Mouse (Mus musculus): Measurements from ENCODE around the gene Ppp2r1b.
"Not testable (repeated sequence)": the region's sequence is repeated elsewhere in the genome, so short reads cannot be mapped to it uniquely, and the experiment has no call there.

The Ppp2r1b gene

GRCm38 (mm10) chr9:50845081-50845480, at the start of gene Ppp2r1b:
TSS of gene Ppp2r1b (plus strand) at chr9:50845301.
- DNase-seq (ENCODE audit: extremely low spot score, low read depth, low spot score): no peak

- no peak for DNase-seq (ENCODE audit: extremely low spot score, low read depth, low spot score)
Observed at GRCm38 (mm10) chr9:50796776-50797175, 48.3 kb upstream of the Ppp2r1b start.

- no peak for DNase-seq (ENCODE audit: extremely low spot score, low read depth, low spot score)
Observed at GRCm38 (mm10) chr9:50797641-50798040, 47.5 kb upstream of the Ppp2r1b start.

DNA sequence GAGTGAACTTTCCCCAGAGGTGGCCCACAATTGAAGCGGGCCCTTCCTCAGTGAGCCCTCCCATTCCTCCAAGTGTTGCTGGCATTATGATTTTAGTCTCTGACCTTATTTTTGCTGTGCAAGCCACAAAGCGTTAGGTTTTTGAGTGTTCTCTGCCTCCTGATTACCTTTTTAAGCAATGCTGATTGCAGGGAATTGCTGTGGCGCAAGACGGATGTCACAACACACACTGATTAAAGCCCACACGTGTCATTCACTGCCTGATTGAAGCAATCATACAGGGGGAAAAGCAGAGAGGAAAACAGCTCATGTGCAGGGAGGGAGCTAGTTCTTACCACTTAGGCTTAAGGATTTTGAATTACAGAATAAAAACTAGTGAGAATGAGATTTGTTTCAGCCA, 46.7 kb upstream of the Ppp2r1b start:
- no peak for DNase-seq (ENCODE audit: extremely low spot score, low read depth, low spot score)

GRCm38 (mm10) chr9:50800985-50801384, 44.1 kb upstream of the Ppp2r1b start:
- DNase-seq (ENCODE audit: extremely low spot score, low read depth, low spot score): no peak

DNA sequence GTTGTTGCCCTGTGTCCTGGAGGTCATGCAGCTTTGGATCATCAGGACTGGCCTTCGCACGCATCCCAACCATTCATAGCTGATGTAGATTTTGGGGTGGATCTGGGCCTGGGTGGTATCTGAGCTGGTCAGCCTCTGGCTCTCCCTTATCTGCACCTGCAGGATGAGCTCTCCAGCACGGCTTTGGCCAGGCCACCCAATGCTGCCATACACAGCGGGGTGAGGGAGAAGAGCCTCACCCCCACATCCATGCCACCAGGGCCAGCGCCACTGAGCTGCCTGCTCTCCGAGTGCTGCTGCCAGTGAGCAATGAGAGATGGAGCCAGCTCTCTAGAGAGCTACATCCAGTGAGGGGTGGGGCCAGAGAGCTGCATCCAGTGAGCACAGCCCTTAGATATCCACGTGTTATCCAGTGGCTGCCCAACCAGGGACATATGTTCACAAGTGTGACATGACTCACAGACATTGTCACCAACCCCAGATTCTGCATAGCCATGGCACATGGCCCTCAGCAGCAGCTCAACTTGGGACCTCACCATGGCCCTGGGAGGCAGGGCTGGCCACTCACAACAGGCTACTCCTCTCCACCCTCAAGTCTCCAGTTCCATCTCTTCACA, 41.9 kb upstream of the Ppp2r1b start:
- DNase-seq (ENCODE audit: extremely low spot score, low read depth, low spot score): no peak

DNA sequence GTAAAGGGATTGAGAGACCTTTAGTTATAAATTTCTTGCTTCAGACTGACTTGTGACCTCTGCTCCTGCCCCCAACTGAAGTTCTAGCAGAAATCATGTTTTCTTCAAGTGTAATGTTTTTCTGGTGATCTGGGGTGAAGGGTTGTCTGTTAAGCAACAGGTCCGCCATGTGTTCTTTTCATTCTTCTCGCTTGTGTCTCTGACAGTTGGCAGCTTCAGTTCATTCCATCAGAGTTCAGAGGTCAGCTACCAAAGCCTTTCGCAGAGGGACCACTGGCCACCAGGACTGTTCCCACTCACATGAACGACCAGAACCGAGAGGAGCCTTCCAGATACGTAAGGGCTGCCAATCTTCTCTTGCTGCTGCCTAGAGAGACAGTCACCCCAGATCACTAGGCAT, 36.6 kb upstream of the Ppp2r1b start:
- no peak for DNase-seq (ENCODE audit: extremely low spot score, low read depth, low spot score)

DNA sequence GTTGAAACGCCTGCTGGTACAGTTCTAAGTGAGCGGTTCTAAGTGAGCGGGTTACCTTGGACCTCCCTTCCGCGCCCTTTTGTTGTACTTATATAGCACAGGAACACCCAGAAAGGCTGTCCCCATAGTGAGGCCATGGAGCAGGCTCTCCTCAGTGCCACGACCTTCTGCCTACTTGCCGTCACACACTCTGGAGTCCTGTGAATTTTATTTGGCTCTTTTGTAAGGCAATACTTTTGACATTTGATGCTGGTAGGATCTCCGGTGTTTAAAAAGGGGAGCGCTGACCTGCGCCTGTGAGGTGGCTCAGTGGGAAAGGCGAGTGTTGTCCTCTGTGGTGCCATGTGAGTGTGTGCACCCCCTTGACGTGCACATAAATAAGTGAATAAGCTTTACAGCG, 36.0 kb upstream of the Ppp2r1b start:
- no peak for DNase-seq (ENCODE audit: extremely low spot score, low read depth, low spot score)

DNA sequence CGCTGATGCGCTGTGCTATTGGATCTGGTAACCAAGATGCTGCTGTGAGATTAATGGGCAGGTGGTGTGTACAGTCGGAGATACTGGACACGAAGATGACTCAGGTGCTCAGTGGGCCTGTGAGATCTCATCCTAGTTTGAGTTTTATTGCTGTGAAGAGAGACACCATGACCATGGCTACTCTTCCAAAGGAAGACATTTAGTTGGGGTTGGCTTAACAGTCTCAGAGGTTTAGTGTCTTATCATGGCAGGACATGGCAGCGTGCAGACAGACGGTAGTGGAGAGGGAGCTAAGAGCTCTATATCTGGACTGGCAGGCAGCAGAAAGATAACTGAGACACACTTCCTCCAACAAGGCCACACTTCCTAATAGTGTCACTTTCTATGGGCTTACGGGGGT, 33.9 kb upstream of the Ppp2r1b start:
- DNase-seq (ENCODE audit: extremely low spot score, low read depth, low spot score): no peak

GRCm38 (mm10) chr9:50811746-50812145, 33.4 kb upstream of the Ppp2r1b start:
- no peak for DNase-seq (ENCODE audit: extremely low spot score, low read depth, low spot score)

GRCm38 (mm10) chr9:50813796-50814195, 31.3 kb upstream of the Ppp2r1b start:
- no peak for DNase-seq (ENCODE audit: extremely low spot score, low read depth, low spot score)

DNA sequence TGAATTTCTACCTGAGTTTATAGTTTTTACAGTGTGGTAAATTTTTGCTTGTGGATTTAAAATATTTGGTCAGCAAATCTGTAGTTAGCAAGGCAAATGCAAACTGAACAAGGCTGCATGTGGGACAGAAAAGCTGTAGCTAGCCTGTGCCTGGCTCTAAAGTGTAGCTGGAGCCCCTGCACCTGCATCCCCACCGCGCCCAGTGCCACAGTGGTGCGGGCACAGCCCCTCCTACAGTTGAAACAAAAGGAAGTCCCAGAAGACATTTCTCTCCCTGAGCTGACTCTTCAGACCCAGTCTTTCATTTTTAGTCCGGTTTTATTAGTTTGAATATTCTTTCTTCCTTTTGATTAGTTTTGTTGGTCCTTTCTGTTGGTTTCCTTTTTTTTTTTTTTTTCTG, 29.4 kb upstream of the Ppp2r1b start:
- DNase-seq (ENCODE audit: extremely low spot score, low read depth, low spot score): no peak

- no peak for DNase-seq (ENCODE audit: extremely low spot score, low read depth, low spot score)
Observed at GRCm38 (mm10) chr9:50816512-50816911, 28.6 kb upstream of the Ppp2r1b start.

- DNase-seq (ENCODE audit: extremely low spot score, low read depth, low spot score): no peak
Observed at GRCm38 (mm10) chr9:50818050-50818449, 27.1 kb upstream of the Ppp2r1b start.

DNA sequence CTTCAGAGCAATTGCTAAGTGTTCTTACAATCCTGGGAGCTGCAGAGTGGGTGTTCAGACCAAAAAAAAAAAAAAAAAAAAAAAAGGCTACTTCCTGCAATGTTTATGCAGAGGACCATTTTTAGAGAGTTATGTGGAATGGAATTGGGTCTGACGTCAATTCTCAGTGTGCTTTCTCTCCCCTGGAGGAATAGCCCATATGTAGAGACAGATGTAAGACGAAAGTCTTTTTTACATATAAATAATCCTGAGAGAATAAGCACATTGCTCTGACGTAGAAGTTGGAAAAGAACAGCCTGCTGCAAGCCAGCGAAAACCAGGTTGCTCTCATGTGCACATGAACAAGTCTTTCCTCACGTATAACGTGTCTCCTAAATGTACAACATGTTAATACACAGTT, 25.4 kb upstream of the Ppp2r1b start:
- no peak for DNase-seq (ENCODE audit: extremely low spot score, low read depth, low spot score)

DNA sequence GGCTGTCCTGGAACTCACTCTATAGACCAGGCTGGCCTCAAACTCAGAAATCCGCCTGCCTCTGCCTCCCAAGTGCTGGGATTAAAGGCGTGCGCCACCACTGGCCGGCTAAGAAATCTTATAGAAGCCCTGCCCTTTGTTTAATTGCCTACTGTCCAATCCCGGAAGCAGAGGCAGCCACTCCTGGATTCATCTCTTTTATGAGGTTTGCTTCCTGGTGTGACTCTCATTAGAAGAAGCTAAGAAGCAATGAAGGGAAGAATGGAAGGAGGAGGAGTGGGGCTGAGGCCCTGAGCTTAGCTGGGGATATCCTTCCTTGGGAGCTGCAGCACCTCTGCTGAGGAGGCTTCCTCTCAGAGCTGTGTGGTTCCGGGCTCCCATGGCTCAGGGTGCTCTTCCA, 23.4 kb upstream of the Ppp2r1b start:
- DNase-seq (ENCODE audit: extremely low spot score, low read depth, low spot score): no peak

DNA sequence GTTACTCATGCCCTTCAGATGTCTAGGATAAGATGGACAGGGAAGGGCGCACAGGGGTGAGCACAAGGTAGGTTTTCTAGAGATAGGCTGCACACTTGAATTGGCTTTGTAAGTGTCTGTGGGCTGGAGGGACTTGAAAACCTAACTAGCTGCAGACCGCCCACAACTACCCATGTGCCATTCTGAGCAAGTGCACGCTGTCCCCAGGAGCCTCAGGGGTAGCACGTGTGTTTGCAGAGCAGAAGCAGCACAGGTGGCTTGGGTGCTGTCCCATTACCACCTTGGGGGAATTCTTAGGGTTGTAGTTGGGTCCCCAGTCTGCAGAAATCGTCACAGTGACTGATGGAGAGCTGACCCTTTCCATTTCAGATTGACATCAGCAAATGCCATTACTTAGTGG, 22.9 kb upstream of the Ppp2r1b start:
- no peak for DNase-seq (ENCODE audit: extremely low spot score, low read depth, low spot score)

GRCm38 (mm10) chr9:50823779-50824453, 21.2 kb upstream of the Ppp2r1b start:
- DNase-seq (ENCODE audit: extremely low spot score, low read depth, low spot score): no peak

GRCm38 (mm10) chr9:50831514-50831913, 13.6 kb upstream of the Ppp2r1b start:
- DNase-seq (ENCODE audit: extremely low spot score, low read depth, low spot score): no peak

- DNase-seq (ENCODE audit: extremely low spot score, low read depth, low spot score): no peak
Observed at GRCm38 (mm10) chr9:50832162-50832561, 12.9 kb upstream of the Ppp2r1b start.

DNA sequence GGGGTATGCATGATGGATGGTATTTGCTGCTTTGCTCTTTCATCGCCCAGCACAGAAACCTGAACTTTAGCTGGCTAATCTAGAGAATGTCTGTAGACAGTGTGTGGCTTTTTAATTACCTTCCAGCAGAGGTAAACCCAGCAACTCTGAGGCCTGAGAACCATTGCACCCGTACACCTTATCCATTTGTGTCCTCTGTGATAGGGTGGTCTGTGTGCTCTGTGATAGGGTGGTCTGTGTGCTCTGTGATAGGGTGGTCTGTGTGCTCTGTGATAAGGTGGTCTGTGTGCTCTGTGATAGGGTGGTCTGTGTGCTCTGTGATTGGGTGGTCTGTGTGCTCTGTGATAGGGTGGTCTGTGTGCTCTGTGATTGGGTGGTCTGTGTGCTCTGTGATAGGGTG, 12.5 kb upstream of the Ppp2r1b start:
- DNase-seq (ENCODE audit: extremely low spot score, low read depth, low spot score): not testable (repeated sequence)

- no peak for DNase-seq (ENCODE audit: extremely low spot score, low read depth, low spot score)
Observed at GRCm38 (mm10) chr9:50833786-50834185, 11.3 kb upstream of the Ppp2r1b start.
